In the genomic region with DNA sequence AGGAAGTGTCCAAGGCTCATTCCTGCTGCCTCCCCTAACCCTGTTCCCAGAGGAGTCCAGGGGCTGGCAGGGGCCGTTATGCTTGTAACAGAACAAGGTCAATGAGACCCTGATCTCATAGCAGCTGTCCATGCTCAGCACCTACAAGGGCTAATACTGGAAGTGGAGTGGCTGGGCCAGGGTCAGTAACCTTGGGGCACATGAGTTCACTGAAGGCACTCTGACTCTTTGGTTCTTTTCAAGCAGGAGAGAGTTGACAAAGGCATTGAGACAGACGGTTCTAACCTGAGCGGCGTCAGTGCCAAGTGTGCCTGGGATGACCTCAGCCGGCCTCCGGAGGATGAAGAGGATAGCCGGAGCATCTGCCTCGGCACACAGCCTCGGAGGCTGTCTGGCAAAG, we compare ENCODE assay signal across 11 mouse cellular contexts. TPM values are rescaled to one million over a fixed set of nuclear protein-coding genes. Genes with fewer than 3 reads are reported as not detected.
A peak's percentile ranks its signal among the peaks of the same experiment; 100 is the strongest.
DNase-seq lines count a peak whose midpoint lies in the region; ATAC-seq and TF ChIP-seq lines count a peak whose summit lies in the region.
"Had no signal": no experiment of that assay in that cellular context is flagged by ENCODE, and none has a peak within 500 bp of the region (broad histone marks: within the 10 kb centered on the region; RNA-seq: fewer than 3 reads in every experiment).

No protein-coding gene starts in this region.

- DNase-seq in heart, embryonic 10.5 days (ENCODE audit: low spot score): no peak
- no peak for DNase-seq in heart, postnatal 10 days
- no peak for DNase-seq in kidney, postnatal 0 days (ENCODE audit: low spot score)
- no peak for DNase-seq in kidney, postnatal 25 days
- DNase-seq in spleen, adult 2 months (ENCODE audit: low read depth in 1 of 2, low spot score in 2 of 2): no peak
- no peak for DNase-seq in spleen, postnatal 14 days (ENCODE audit: low spot score in 2 of 2)
- no peak for DNase-seq in stomach, postnatal 0 days (ENCODE audit: low spot score)
- no peak for DNase-seq in cerebellum, postnatal 36 days

- H3K27me3 ChIP-seq in heart, embryonic 10.5 days (ENCODE audit: insufficient read depth, poor library complexity, severe bottlenecking): no peaks in the 10 kb centered on the region
- H3K27me3 ChIP-seq in kidney, postnatal 0 days (ENCODE audit: insufficient read depth, low read length): no peaks in the 10 kb centered on the region
- H3K27me3 ChIP-seq in spleen, adult 2 months (ENCODE audit: control insufficient read depth, insufficient read depth, low read length): no peaks in the 10 kb centered on the region
- no peaks in the 10 kb centered on the region for H3K27me3 ChIP-seq in stomach, postnatal 0 days (ENCODE audit: control insufficient read depth, insufficient read depth, low read length)
- H3K27me3 ChIP-seq: forebrain, embryonic 15.5 days had no signal

- H3K4me2 ChIP-seq in kidney, postnatal 0 days (ENCODE audit: low read length): no peak overlapping the region
- H3K4me2 ChIP-seq in stomach, postnatal 0 days (replicated peaks; ENCODE audit: low read depth): no peak overlapping the region
- H3K4me2 ChIP-seq: forebrain, embryonic 15.5 days had no signal

- TF ChIP-seq EP300 in stomach, postnatal 0 days (optimal IDR thresholded peaks at IDR 0.05): no peak

- H3K4me3 ChIP-seq in heart, embryonic 10.5 days: 0 out of 2 replicates have a peak overlapping the region, but pooled peaks have one; percentile 28
- no peak overlapping the region for H3K4me3 ChIP-seq in kidney, postnatal 0 days (replicated peaks; ENCODE audit: low read depth, low read length)
- H3K4me3 ChIP-seq in spleen, adult 2 months (ENCODE audit: extremely low read depth, insufficient read depth, insufficient read length): no peak overlapping the region
- H3K4me3 ChIP-seq in stomach, postnatal 0 days (ENCODE audit: low read depth, low read length): no peak overlapping the region
- H3K4me3 ChIP-seq: forebrain, embryonic 15.5 days had no signal

- peaks cover 30% of the 10 kb centered on the region for H3K36me3 ChIP-seq in heart, embryonic 10.5 days
- H3K36me3 ChIP-seq in kidney, postnatal 0 days (ENCODE audit: insufficient read depth, low read length): peaks cover 4% of the 10 kb centered on the region; the same call in 1 of the 2 replicates
- H3K36me3 ChIP-seq in spleen, adult 2 months (ENCODE audit: control insufficient read depth, insufficient read depth, low read length): peaks cover 4% of the 10 kb centered on the region; the same call in 1 of the 2 replicates
- H3K36me3 ChIP-seq in stomach, postnatal 0 days (ENCODE audit: control insufficient read depth, insufficient read depth, low read length): 0 out of 2 replicates have a peak, but pooled peaks cover 2% of the 10 kb centered on the region

- TF ChIP-seq POLR2A in spleen, adult 2 months (IDR thresholded peaks at IDR 0.05; ENCODE audit: low read depth, low read length): no peak

- H3K4me1 ChIP-seq in heart, embryonic 10.5 days: peaks cover 77% of the 10 kb centered on the region
- H3K4me1 ChIP-seq in kidney, postnatal 0 days (replicated peaks; ENCODE audit: insufficient read depth, low read length): peaks cover 60% of the 10 kb centered on the region
- peaks cover 19% of the 10 kb centered on the region; the same call in 1 of the 2 replicates for H3K4me1 ChIP-seq in spleen, adult 2 months (ENCODE audit: control insufficient read depth, insufficient read depth, insufficient read length)
- H3K4me1 ChIP-seq in stomach, postnatal 0 days (replicated peaks; ENCODE audit: control insufficient read depth, insufficient read depth): peaks cover 8% of the 10 kb centered on the region; the same call in 1 of the 2 replicates

- no peaks in the 10 kb centered on the region for H3K9me3 ChIP-seq in heart, embryonic 10.5 days
- H3K9me3 ChIP-seq in kidney, postnatal 0 days (replicated peaks; ENCODE audit: low read length): no peaks in the 10 kb centered on the region
- H3K9me3 ChIP-seq in stomach, postnatal 0 days (ENCODE audit: control insufficient read depth, low read length): no peaks in the 10 kb centered on the region
- H3K9me3 ChIP-seq: forebrain, embryonic 15.5 days; G1E had no signal

- intact Hi-C loops in heart, postnatal 10 days (cut with DNase I): no loop called here

- H3K9ac ChIP-seq in kidney, postnatal 0 days (ENCODE audit: low read depth, low read length): no peak overlapping the region
- H3K9ac ChIP-seq in stomach, postnatal 0 days (ENCODE audit: low read length): no peak overlapping the region
- H3K9ac ChIP-seq: forebrain, embryonic 15.5 days had no signal

- ATAC-seq in kidney, postnatal 0 days (replicated peaks; ENCODE audit: low FRiP score, low read depth): no peak
- ATAC-seq in stomach, postnatal 0 days (ENCODE audit: low FRiP score, low TSS enrichment): no peak
- ATAC-seq: intestine, embryonic 16.5 days had no signal

- TF ChIP-seq CTCF in kidney, postnatal 0 days (IDR thresholded peaks at IDR 0.05; ENCODE audit: low read depth): no peak
- no peak for TF ChIP-seq CTCF in spleen, adult 2 months (IDR thresholded peaks at IDR 0.05; ENCODE audit: extremely low read depth, insufficient read depth, insufficient read length, insufficient replicate concordance)
- no peak for TF ChIP-seq CTCF in stomach, postnatal 0 days (IDR thresholded peaks at IDR 0.05; ENCODE audit: low read depth)

- H3K27ac ChIP-seq in heart, embryonic 10.5 days: peak overlapping the region; percentile 89
- peak overlapping the region; percentile 96 for H3K27ac ChIP-seq in kidney, postnatal 0 days
- H3K27ac ChIP-seq in spleen, adult 2 months (ENCODE audit: insufficient read depth, low read length): peak overlapping the region; percentile 7; the same call in 1 of the 2 replicates
- peak overlapping the region; percentile 94 for H3K27ac ChIP-seq in stomach, postnatal 0 days (replicated peaks)

- 79% methylated on average over 9 of the region's 9 CpGs for WGBS in heart, embryonic 10.5 days
- 71% methylated on average over 9 of the region's 9 CpGs for WGBS in kidney, postnatal 0 days
- WGBS in spleen, adult 2 months: 89% methylated on average over 9 of the region's 9 CpGs
- WGBS in stomach, postnatal 0 days: 82% methylated on average over 9 of the region's 9 CpGs

RNA-seq across cellular contexts. Expression of gene Trim8, which starts 48.6 kb away (rescaled TPM):
- polyA plus RNA-seq in heart, embryonic 10.5 days (2016; fragmentation: Nextera tagmentation; extraction: Ambion mirVana): 17.6 and 22.0 TPM in 2 replicates
- total RNA-seq in heart, postnatal 10 days (2021): 10 to 100 TPM; 49.9 to 50.6 TPM
- 27.8 and 30.5 TPM in 2 replicates for polyA plus RNA-seq in kidney, postnatal 0 days (2015; fragmentation: Nextera tagmentation; extraction: Ambion mirVana)
- polyA plus RNA-seq in spleen, adult 2 months (2012; rRNA removed): 47.1 and 58.4 TPM in 2 replicates
- 15.1 and 16.4 TPM in 2 replicates for polyA plus RNA-seq in stomach, postnatal 0 days (2015; fragmentation: Nextera tagmentation; extraction: Ambion mirVana)

RNA-seq across cellular contexts. Expression of gene Sufu, which starts 56.2 kb away (rescaled TPM):
- 30.9 and 32.8 TPM in 2 replicates for polyA plus RNA-seq in heart, embryonic 10.5 days (2016; fragmentation: Nextera tagmentation; extraction: Ambion mirVana)
- total RNA-seq in heart, postnatal 10 days (2021): 10 to 100 TPM; 18.0 to 18.7 TPM
- 30.6 and 33.0 TPM in 2 replicates for polyA plus RNA-seq in kidney, postnatal 0 days (2015; fragmentation: Nextera tagmentation; extraction: Ambion mirVana)
- 18.6 and 22.1 TPM in 2 replicates for polyA plus RNA-seq in spleen, adult 2 months (2012; rRNA removed)
- 9.5 and 9.9 TPM in 2 replicates for polyA plus RNA-seq in stomach, postnatal 0 days (2015; fragmentation: Nextera tagmentation; extraction: Ambion mirVana)

RNA-seq across cellular contexts. Expression of gene Actr1a, which starts 57.4 kb away (rescaled TPM):
- polyA plus RNA-seq in heart, embryonic 10.5 days (2016; fragmentation: Nextera tagmentation; extraction: Ambion mirVana): 124 and 137 TPM in 2 replicates
- total RNA-seq in heart, postnatal 10 days (2021): 100 to 1,000 TPM; 122 to 124 TPM
- 100.0 and 111 TPM in 2 replicates for polyA plus RNA-seq in kidney, postnatal 0 days (2015; fragmentation: Nextera tagmentation; extraction: Ambion mirVana)
- polyA plus RNA-seq in spleen, adult 2 months (2012; rRNA removed): 55.7 and 60.5 TPM in 2 replicates
- 90.1 and 94.7 TPM in 2 replicates for polyA plus RNA-seq in stomach, postnatal 0 days (2015; fragmentation: Nextera tagmentation; extraction: Ambion mirVana)

Comparison
In these comparisons a context has a peak if more than half of its experiments do, and no peak if none do; other contexts are left out.
1. H3K27ac ChIP-seq: peak in every context shown above with its lines; median percentile 96 in kidney, postnatal 0 days; 94 in stomach, postnatal 0 days; 89 in heart, embryonic 10.5 days; 7 in spleen, adult 2 months.